Mouse (Mus musculus) embryonic stem cell, embryonic (primary cell): ENCODE results near the gene Prtn3.

Source experiments
- CTCF ChIA-PET, 4 experiments: fragments of 300-600 bp in 2 of 4; fragments of 350-600 bp in 2 of 4; sonication (Branson Sonifier 250); formaldehyde crosslinking; loops; one replicate each; lab custom pipeline; 2022; ENCODE audit warnings: inconsistent platforms in 2 of 4; lab: Charles Lee
- POLR2A ChIA-PET, 4 experiments: fragments of 300-600 bp in 2 of 4; fragments of 350-600 bp in 2 of 4; sonication (Branson Sonifier 250); formaldehyde crosslinking; loops; one replicate each; lab custom pipeline; 2022; ENCODE audit warnings: antibody characterized with exemption in 4 of 4, inconsistent platforms in 1 of 4; lab: Charles Lee

Gene Prtn3

DNA sequence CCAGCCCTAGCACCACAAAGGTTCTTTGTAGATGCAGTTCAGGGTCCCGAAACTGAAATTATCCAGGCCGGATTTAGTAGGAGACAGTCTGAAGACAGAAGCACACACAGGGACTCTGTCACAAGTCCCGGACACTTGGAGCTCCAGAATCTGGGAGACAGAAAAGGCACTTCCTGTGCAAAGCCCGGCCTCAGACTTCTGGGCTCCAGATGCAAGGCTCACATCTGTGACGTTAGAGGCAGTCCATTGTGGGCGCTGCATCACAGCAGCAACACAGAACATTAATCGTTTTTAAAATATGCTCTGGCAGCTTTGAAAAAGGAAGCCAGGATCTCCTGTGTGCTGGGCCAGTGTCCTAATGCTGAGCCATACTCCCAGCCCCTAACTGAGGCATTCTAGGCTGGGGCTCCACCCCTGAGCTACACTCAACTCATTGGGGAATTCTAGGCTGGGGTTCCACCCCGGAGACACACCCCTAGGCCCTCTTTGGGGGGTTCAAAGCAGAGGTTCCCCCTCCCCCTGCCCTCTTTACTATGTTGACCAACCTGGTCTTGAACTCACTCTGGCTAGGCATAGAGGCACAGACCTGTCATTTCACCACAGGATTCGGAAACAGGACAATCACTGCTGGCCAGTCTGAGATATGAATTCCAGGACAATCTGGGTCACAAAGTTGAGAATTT is 22.0 kb upstream of the Prtn3 start:
- POLR2A ChIA-PET, result interaction anchor here (0.5 to 15.0 kb wide), 50 partner anchors 8 to 441 kb away, joined by 3 to 177 read pairs (median 4); partner anchors contain the start of genes Med16 (in 2 of the 4), Wdr18 (in 2 of the 4), Gm26602 (in 1 of the 4) and Polrmt (in 1 of the 4)
- CTCF ChIA-PET, result interaction anchor here (0.7 to 1.8 kb wide), 9 partner anchors 12 to 525 kb away, joined by 3 to 6 read pairs (median 3); partner anchors contain the start of genes Palm (in 1 of the 4) and Wdr18 (in 1 of the 4)

DNA sequence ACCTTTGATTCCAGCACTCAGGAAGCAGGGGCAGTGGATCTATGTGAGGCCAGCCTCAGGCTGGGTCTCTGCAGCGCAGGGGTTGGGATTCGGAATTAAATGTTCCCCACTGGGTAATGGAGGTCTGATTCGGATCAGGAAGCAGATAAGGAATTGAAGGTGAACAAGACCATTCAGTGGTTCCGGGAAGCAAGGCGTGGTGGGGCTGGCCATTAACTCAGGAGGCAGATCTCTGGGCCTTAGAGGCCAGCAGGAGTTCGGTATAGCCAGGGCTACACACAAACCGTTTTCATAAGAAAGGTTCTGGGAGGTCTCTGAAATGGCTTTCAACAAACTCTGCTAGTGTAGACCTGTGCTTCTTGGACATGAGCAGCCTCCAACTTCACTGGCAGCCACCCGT is 21.4 kb upstream of the Prtn3 start:
- POLR2A ChIA-PET, result interaction anchor here (0.6 to 15.0 kb wide), 46 partner anchors 8 to 547 kb away, joined by 3 to 177 read pairs (median 8); partner anchors contain the start of genes Med16 (in 2 of the 4), Gm26602 (in 1 of the 4), Mbd3 (in 1 of the 4) and Polrmt (in 1 of the 4)
- CTCF ChIA-PET, result interaction anchor here in 3 of 4 experiments (0.6 to 2.3 kb wide), 7 partner anchors 12 to 142 kb away, joined by 3 to 6 read pairs (median 4); partner anchors contain the start of genes Palm (in 1 of the 3) and Wdr18 (in 1 of the 3)

DNA sequence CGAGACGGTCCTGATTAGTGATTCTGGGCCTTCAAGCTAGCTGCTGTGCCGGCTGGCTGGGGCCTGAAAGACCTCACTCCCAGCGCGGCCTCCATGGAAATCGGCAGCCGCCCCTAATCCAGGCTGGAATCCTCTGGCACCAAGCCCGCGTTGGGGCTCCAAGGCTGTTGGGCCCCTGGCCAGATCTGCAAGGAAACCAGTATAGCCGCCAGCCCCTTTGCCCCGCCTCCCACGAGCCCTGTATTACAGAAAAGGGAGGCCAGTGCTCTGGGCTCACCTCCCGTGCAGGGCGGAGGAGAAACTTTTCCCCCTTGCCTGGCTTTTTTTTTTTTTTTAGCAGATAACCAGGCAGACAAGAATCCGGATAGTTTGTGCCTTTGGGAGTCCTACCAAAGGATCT is 20.9 kb upstream of the Prtn3 start:
- ChIA-PET CTCF (interaction anchor here in 3 of 4 experiments (0.6 to 2.3 kb wide), 6 partner anchors 13 to 1028 kb away, joined by 3 to 6 read pairs (median 4); partner anchors contain the start of gene Wdr18 (in 1 of the 3)), POLR2A (interaction anchor here (0.7 to 15.0 kb wide), 116 partner anchors 9 to 1076 kb away, joined by 3 to 177 read pairs (median 6); partner anchors contain the start of genes Wdr18 (in 3 of the 4), Arid3a (in 2 of the 4), Med16 (in 2 of the 4) and Pcsk4 (in 2 of the 4))

DNA sequence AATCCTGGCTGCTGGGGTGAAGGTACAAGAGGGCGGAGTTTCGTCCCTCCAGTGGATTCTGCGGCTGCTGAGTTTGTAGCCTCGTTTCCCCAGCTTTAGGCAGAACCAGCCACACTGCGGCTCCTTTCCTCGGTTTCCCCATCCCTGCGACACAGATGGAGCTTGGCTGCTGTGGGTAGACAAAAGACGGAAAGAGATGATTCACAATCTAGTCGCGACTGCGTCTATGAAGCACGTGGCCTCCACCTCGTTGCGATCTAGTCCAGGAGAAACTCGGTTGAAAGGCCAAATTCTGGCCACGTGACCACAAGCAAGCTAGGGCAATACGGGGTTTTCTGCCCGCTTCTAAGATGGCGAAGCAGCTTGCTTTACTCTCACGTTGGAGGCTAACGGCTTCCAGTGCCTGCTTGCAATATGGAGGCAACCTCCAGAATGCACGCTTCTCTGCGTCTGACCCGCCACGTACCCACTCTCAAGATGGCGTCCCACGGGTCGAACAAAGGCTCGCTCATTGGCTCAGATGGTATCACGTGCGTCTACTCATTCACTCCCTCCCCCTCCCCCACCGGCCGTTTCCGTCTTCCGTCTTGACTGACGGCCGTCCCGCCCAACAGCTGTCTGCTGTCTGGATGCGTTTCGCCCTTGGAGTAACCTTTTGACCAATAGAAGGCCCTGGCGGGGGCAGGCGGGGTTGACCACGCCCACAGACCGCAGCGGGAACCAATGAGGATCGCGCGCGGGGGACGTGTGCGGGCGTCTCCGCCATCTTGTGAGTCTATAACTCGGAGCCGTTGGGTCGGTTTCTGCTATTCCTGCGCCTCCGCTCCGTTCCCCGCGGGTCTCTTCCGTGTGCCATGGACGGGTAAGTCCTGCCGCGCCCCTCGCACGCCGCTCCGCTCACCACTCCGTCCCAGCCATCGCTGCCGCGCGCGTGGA is 20.1 kb upstream of the Prtn3 start, which contains the start of gene Ptbp1:
TSS of gene Ptbp1 (plus strand) at position 568 of the 936 bp plus-strand sequence.
- ChIA-PET POLR2A (interaction anchor here (0.5 to 15.0 kb wide), 190 partner anchors 8 to 1183 kb away, joined by 3 to 177 read pairs (median 4); partner anchors contain the start of genes Med16 (in 3 of the 4), Prtn3 (in 3 of the 4), Wdr18 (in 3 of the 4) and Arid3a (in 2 of the 4)), CTCF (interaction anchor here (0.6 to 2.3 kb wide), 14 partner anchors 11 to 1682 kb away, joined by 3 to 7 read pairs (median 4); partner anchors contain the start of genes Rps15 (in 1 of the 4) and Wdr18 (in 1 of the 4))

DNA sequence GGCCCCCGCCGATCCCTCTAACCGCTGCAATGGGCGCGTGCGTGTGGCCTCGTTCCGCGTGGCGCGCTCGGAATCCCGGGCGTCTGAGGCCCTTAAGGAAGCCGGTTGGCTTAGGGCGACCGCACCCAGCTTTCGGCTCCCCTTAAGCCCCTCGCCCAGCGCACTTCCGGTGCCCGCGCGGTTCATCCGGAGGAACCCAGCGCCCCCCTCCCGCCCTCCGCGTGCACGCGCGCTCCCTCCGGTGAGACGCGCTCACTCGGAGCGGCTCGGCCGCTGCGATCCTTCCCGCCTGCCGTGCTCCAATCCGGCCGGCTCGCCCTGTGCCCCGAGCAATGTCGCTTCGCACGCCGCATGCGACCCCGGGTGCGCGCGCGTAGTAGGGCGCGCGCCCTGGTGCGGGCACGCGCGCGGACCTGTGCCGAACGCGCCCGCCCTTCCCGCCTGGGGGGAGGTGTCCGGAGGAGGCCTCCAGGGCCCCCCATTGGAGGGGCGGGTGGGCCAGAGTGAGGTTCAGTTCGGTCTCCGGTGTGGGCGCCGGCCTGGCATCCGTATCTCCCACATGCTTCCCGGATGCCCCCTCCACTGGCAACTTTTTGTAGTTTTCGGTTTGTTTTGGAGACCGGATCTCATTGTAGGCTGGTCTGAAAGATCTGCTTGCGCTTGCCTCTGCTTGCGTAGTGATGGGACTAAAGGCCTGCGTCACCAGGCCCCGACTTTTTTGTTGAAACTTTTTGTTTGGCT is 19.3 kb upstream of the Prtn3 start:
- CTCF ChIA-PET, result interaction anchor here (0.6 to 4.6 kb wide), 12 partner anchors 10 to 1682 kb away, joined by 3 to 18 read pairs (median 4); partner anchors contain the start of genes Rps15 (in 1 of the 4) and Wdr18 (in 1 of the 4)
- POLR2A ChIA-PET, result interaction anchor here (0.5 to 15.0 kb wide), 136 partner anchors 8 to 1182 kb away, joined by 3 to 177 read pairs (median 5); partner anchors contain the start of genes Prtn3 (in 3 of the 4), Wdr18 (in 3 of the 4), Mbd3 (in 2 of the 4) and Med16 (in 2 of the 4)

DNA sequence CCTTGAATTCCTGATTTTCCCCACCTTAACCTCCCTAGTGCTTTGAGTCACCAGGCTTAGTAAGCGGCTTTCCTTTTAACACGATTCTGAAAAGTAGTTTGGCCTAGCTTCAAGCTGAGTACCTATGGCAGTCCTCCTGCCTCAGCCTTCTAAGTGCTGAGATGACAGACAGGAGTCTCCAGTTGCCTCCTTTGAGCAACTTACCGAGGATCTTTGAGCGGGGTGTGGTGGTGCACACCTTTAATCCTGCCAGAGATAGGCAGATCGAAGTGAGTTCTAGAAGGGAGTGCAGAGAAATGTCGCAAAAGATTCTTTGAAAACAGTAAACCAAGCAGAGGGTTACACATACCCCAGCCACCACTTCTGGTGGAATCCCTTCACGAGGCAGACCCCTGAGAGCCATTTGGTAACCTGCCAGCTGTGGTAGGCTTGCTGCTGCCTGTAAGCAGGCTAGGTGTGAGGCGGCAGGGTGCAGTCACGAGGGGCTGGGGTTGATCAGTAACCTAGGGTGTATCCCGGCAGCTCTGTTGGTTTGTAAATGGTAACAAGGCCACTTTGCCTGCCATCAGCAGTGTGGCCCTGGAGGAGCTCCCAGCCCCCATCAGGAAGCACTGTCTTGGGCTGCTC is 18.6 kb upstream of the Prtn3 start:
- CTCF ChIA-PET, result interaction anchor here in 1 of 4 experiments (0.9 to 4.6 kb wide), 2 partner anchors 21 to 105 kb away, joined by 3 to 18 read pairs; no protein-coding TSS in a partner anchor
- POLR2A ChIA-PET, result interaction anchor here (0.6 to 15.0 kb wide), 41 partner anchors 9 to 444 kb away, joined by 3 to 177 read pairs (median 5); partner anchors contain the start of genes Prtn3 (in 3 of the 4), Bsg (in 2 of the 4), Med16 (in 2 of the 4) and Dazap1 (in 1 of the 4)

DNA sequence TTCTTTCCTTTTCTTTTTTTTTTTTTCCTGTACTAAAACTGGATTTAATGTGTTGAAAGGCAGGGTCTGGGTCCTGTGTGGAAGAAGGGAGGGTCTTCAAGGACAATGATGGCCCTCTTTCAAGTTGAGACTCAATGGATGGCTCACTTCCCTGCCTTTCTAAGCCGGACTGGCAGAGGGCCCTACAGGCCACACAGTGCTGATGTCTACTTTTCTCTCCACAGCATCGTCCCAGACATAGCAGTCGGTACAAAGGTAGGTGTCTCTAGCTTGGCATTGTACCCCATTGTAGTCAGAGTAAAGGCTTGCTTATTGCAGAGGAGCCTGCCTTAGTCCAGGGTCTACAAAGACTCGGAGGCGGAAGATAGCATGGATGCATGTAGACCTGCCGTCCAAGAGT is 18.0 kb upstream of the Prtn3 start:
- ChIA-PET CTCF (interaction anchor here in 2 of 4 experiments (0.6 to 4.6 kb wide), 3 partner anchors 21 to 1878 kb away, joined by 3 to 18 read pairs (median 3); partner anchors contain the start of gene 1810043G02Rik (in 1 of the 2)), POLR2A (interaction anchor here (0.6 to 15.0 kb wide), 40 partner anchors 8 to 443 kb away, joined by 3 to 177 read pairs (median 5); partner anchors contain the start of genes Prtn3 (in 3 of the 4), Bsg (in 2 of the 4), Med16 (in 2 of the 4) and Gm26602 (in 1 of the 4))

DNA sequence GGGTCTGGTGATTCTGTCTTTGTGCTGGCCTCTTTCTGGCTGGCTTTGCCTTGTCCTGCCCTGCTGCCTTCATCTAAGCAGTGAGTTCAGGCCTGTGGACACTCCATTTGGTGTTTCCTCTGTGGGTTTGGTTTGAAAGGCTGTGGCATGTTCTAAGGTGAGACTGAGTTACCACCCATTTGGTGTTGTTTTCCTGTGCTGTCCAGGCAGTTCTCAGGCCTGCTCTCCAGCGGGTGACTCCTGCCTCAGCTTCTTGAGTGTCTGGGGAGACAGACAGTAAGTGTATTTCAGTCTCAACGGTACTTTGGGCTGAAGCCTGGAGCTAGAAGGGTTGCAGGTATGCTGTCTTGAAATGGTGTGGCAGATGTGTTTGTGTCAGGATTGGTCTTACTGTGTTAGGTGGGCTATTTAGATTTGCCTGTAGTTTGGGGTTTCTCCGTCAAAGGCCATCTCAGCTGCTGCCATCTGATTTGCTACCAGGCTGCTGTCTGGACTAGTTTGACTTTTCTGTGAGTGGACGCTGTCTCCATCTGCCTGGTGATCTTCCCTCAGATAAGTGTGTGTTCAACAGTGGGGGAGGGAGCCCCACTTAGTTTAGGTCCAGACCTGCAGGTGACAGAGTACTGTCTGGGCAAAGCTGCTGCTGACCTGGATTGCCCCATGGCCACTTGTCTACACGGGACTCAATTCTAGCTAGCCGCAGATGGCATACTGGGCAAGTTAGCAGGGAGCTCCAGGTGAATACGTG is 17.4 kb upstream of the Prtn3 start:
- CTCF ChIA-PET, result interaction anchor here (0.6 to 4.6 kb wide), 5 partner anchors 14 to 1878 kb away, joined by 3 to 18 read pairs (median 3); partner anchors contain the start of gene 1810043G02Rik (in 1 of the 4)
- POLR2A ChIA-PET, result interaction anchor here (0.8 to 15.0 kb wide), 27 partner anchors 8 to 284 kb away, joined by 3 to 177 read pairs (median 6); partner anchors contain the start of genes Med16 (in 2 of the 4), Plppr3 (in 2 of the 4), Prtn3 (in 2 of the 4) and Bsg (in 1 of the 4)

DNA sequence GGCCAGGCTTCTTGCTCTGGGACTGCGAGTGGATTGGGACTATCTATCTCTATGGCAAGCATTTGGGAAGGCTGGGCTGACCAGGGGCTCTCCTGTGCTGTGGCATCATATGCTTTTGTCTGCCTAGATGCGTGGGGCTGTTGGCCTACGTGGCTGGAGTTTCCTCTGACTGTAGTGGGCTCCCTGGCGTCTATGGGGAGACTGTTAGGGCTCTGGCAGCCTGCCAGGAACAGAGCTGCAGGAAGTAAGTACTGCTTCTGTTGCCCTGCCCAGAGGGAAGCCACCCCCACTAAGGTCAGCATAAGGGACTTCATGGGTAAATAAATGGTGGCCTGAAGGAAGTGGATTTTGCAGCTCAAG is 16.8 kb upstream of the Prtn3 start:
- CTCF ChIA-PET, result interaction anchor here in 3 of 4 experiments (0.6 to 4.6 kb wide), 6 partner anchors 14 to 208 kb away, joined by 3 to 18 read pairs (median 3); no protein-coding TSS in a partner anchor
- POLR2A ChIA-PET, result interaction anchor here (0.8 to 15.0 kb wide), 33 partner anchors 7 to 299 kb away, joined by 3 to 177 read pairs (median 5); partner anchors contain the start of genes Med16 (in 2 of the 4), Plppr3 (in 2 of the 4), Prtn3 (in 2 of the 4) and Bsg (in 1 of the 4)

DNA sequence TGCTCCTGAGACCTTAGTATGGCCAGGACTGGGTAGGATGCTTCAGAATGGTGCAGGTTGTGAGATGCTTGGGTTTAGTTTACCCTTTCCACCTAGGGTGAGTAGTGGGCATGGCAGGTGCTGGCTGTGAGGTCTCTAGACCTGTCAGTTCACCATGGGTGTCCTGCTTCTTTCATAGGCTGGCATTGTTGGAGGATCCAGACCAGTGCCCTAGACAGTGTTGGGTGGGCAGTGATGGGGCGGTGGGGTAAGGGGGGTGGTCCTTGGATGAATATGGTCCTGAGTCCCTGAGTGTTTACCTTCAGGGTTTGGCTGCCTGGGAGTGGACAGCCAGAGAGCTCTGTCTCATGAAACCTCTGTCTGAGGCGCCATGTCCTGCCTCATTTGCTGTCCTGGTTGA is 16.4 kb upstream of the Prtn3 start:
- CTCF ChIA-PET, result interaction anchor here in 3 of 4 experiments (0.6 to 4.6 kb wide), 6 partner anchors 13 to 209 kb away, joined by 3 to 18 read pairs (median 3); no protein-coding TSS in a partner anchor
- POLR2A ChIA-PET, result interaction anchor here (0.6 to 15.0 kb wide), 43 partner anchors 7 to 418 kb away, joined by 3 to 177 read pairs (median 5); partner anchors contain the start of genes Med16 (in 2 of the 4), Plppr3 (in 2 of the 4), Prtn3 (in 2 of the 4) and Cbarp (in 1 of the 4)

DNA sequence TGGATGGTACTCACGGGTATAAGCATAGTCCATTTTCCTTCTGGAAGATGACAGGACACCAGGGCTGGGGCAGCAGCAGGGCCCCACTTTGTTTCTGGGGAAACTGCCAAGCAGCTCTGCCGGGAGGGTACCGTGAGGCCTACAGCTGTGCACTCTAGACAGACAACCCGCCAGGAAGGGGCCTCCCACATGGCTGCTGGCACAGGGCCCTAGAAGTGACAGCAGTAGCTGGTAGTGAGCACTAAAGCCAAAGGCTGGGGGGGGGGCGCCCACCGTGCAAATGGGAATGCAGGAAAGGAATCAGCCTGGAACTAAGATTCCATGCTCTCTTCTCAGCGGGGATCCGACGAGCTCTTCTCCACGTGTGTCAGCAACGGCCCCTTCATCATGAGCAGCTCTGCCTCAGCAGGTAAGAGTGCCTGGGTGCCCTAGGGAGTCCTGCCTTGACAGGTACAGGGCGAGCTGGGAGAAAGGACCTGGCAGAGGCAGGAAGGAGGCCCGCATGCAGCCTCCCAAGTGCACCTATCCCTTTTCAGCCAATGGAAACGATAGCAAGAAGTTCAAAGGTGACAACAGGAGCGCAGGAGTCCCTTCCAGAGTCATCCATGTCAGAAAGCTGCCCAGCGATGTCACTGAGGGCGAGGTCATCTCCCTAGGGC is 15.7 kb upstream of the Prtn3 start:
- CTCF ChIA-PET, result interaction anchor here in 3 of 4 experiments (0.6 to 4.6 kb wide), 6 partner anchors 23 to 118 kb away, joined by 3 to 18 read pairs (median 4); partner anchors contain the start of gene Wdr18 (in 1 of the 3)
- POLR2A ChIA-PET, result interaction anchor here (0.6 to 15.0 kb wide), 53 partner anchors 6 to 1787 kb away, joined by 3 to 177 read pairs (median 4); partner anchors contain the start of genes Med16 (in 2 of the 4), Plppr3 (in 2 of the 4), Prtn3 (in 2 of the 4) and Gm26602 (in 1 of the 4)

DNA sequence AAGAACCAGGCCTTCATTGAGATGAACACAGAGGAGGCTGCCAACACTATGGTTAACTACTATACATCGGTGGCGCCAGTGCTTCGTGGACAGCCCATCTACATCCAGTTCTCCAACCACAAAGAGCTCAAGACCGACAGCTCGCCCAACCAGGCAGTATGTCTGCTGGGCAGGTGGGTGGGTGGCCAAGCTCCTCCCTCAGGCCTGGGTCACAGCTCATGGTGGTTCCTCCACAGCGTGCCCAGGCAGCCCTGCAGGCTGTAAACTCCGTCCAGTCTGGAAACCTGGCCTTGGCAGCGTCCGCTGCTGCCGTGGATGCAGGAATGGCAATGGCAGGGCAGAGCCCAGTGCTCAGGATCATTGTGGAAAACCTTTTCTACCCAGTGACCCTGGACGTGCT is 15.2 kb upstream of the Prtn3 start:
- POLR2A ChIA-PET, result interaction anchor here in 3 of 4 experiments (0.6 to 15.0 kb wide), 42 partner anchors 4 to 1788 kb away, joined by 3 to 177 read pairs (median 5); partner anchors contain the start of genes Med16 (in 2 of the 3), Plppr3 (in 2 of the 3), Prtn3 (in 2 of the 3) and Gm26602 (in 1 of the 3)
- CTCF ChIA-PET, result interaction anchor here in 3 of 4 experiments (0.6 to 4.6 kb wide), 4 partner anchors 22 to 24 kb away, joined by 3 to 18 read pairs (median 6); no protein-coding TSS in a partner anchor
